Mouse (Mus musculus) embryonic facial prominence, embryonic 15.5 days (tissue): Measurements from ENCODE around the gene Ddx43. TPM values are rescaled to one million over a fixed set of nuclear protein-coding genes. Genes with fewer than 3 reads are reported as not detected.

Source experiments
- ATAC-seq: fragments of 200-750 bp; cut with Nextera tagmentation; 2 replicates; pipeline ENCODE4 v1.8.0; 2017; ENCODE audit warnings: low read depth, moderate TSS enrichment; ENCODE audit not compliant: insufficient number of reproducible peaks, low FRiP score, low TSS enrichment
- H3K27ac ChIP-seq: fragments of 300-500 bp; sonication (generic); replicated peaks from 2 replicates; pipeline ENCODE4 v1.5.1; 2015; ENCODE audit warnings: mild to moderate bottlenecking, inconsistent platforms
- H3K27me3 ChIP-seq: fragments of 300-500 bp; sonication (generic); 2 replicates; pipeline ENCODE4 v1.6.1; 2015; ENCODE audit warnings: inconsistent platforms
- H3K36me3 ChIP-seq: fragments of 300-500 bp; sonication (generic); 2 replicates; pipeline ENCODE4 v1.6.1; 2015; ENCODE audit warnings: mild to moderate bottlenecking, inconsistent platforms
- H3K4me1 ChIP-seq: fragments of 300-500 bp; sonication (generic); 2 replicates; pipeline ENCODE4 v1.6.1; 2015; ENCODE audit warnings: inconsistent platforms
- H3K4me2 ChIP-seq: fragments of 300-500 bp; sonication (generic); replicated peaks from 2 replicates; pipeline ENCODE4 v1.6.1; 2015; ENCODE audit warnings: mild to moderate bottlenecking, inconsistent platforms
- H3K4me3 ChIP-seq: fragments of 300-500 bp; sonication (generic); replicated peaks from 2 replicates; pipeline ENCODE4 v1.5.1; 2015; ENCODE audit warnings: mild to moderate bottlenecking, inconsistent platforms
- H3K9ac ChIP-seq: fragments of 300-500 bp; sonication (generic); 2 replicates; pipeline ENCODE4 v1.6.1; 2015; ENCODE audit warnings: inconsistent platforms
- H3K9me3 ChIP-seq: fragments of 300-500 bp; sonication (generic); replicated peaks from 2 replicates; pipeline ENCODE4 v1.6.1; 2016; ENCODE audit warnings: inconsistent platforms
- WGBS: fragments of 180-500 bp; shearing (Covaris S2); methylation state at CpG from one replicate; pipeline ENCODE4 v1.1.7; 2015; 5-methylcytosine and 5-hydroxymethylcytosine counted together
- polyA plus RNA-seq: library from polyadenylated mRNA; unstranded; fragments of >200 nt; fragmentation: Nextera tagmentation; extraction: Ambion mirVana; gene quantifications from 2 replicates; pipeline ENCODE4 v1.2.1, GENCODE M21; 2015

Gene Ddx43
- polyA plus RNA-seq, 1 experiment from 2014 or later: 0.28 TPM

GRCm38 (mm10) chr9:78447973-78448873 lies 52.6 kb downstream of the Ddx43 start, which contains the start of the genes Mto1 and Gm17324:
Gene Mto1 (plus strand): TSS chr9:78448208.
Gene Gm17324 (minus strand): TSS chr9:78448786.
- under 1% methylated on average over 96 of the region's 96 CpGs for WGBS
- H3K9me3 ChIP-seq: no peaks in the 10 kb centered on the region
- peaks cover 25% of the 10 kb centered on the region for H3K27me3 ChIP-seq
- H3K4me3 ChIP-seq: peak within 1 kb of the TSS; percentile 79
- peaks cover 12% of the 10 kb centered on the region; the same call in 1 of the 2 replicates for H3K4me1 ChIP-seq
- peak within 1 kb of the TSS; percentile 93 for H3K27ac ChIP-seq
- H3K9ac ChIP-seq: peak within 1 kb of the TSS; percentile 83
- peak within 1 kb of the TSS; percentile 53 for H3K4me2 ChIP-seq
- H3K36me3 ChIP-seq: peaks cover 15% of the 10 kb centered on the region
- peak; percentile 92 for ATAC-seq

GRCm38 (mm10) chr9:78450404-78450803 lies 54.8 kb downstream of the Ddx43 start:
- Histone ChIP-seq H3K9me3 (no peaks in the 10 kb centered on the region), H3K27ac (no peak overlapping the region), H3K4me2 (no peak overlapping the region), H3K4me1 (peaks cover 12% of the 10 kb centered on the region; the same call in 1 of the 2 replicates), H3K9ac (no peak overlapping the region), H3K4me3 (no peak overlapping the region), H3K36me3 (peaks cover 28% of the 10 kb centered on the region), H3K27me3 (0 out of 2 replicates have a peak, but pooled peaks cover 8% of the 10 kb centered on the region)
- 73% methylated on average over 5 of the region's 5 CpGs for WGBS
- ATAC-seq: no peak

GRCm38 (mm10) chr9:78451382-78451781 lies 55.8 kb downstream of the Ddx43 start:
- no peak overlapping the region for H3K9ac ChIP-seq
- no peak overlapping the region for H3K4me3 ChIP-seq
- no peak for ATAC-seq
- no peak overlapping the region for H3K4me2 ChIP-seq
- 90% methylated on average over 4 of the region's 4 CpGs for WGBS
- H3K36me3 ChIP-seq: peaks cover 32% of the 10 kb centered on the region
- H3K27me3 ChIP-seq: no peaks in the 10 kb centered on the region
- H3K9me3 ChIP-seq: no peaks in the 10 kb centered on the region
- H3K27ac ChIP-seq: no peak overlapping the region
- peaks cover 12% of the 10 kb centered on the region; the same call in 1 of the 2 replicates for H3K4me1 ChIP-seq

GRCm38 (mm10) chr9:78457026-78457425 lies 61.4 kb downstream of the Ddx43 start:
- no peaks in the 10 kb centered on the region for H3K4me1 ChIP-seq
- WGBS: 88% methylated on average over 8 of the region's 8 CpGs
- H3K9ac ChIP-seq: no peak overlapping the region
- no peak overlapping the region for H3K27ac ChIP-seq
- no peaks in the 10 kb centered on the region for H3K27me3 ChIP-seq
- H3K9me3 ChIP-seq: no peaks in the 10 kb centered on the region
- H3K4me3 ChIP-seq: no peak overlapping the region
- peaks cover 69% of the 10 kb centered on the region for H3K36me3 ChIP-seq
- no peak overlapping the region for H3K4me2 ChIP-seq
- ATAC-seq: no peak

- ATAC-seq: no peak
- peaks cover 77% of the 10 kb centered on the region for H3K36me3 ChIP-seq
Measured at GRCm38 (mm10) chr9:78463337-78463736, 67.8 kb downstream of the Ddx43 start.

GRCm38 (mm10) chr9:78465725-78466124 lies 70.1 kb downstream of the Ddx43 start:
- no peaks in the 10 kb centered on the region for H3K27me3 ChIP-seq
- H3K9me3 ChIP-seq: no peaks in the 10 kb centered on the region
- no peak overlapping the region for H3K4me2 ChIP-seq
- H3K9ac ChIP-seq: no peak overlapping the region
- H3K36me3 ChIP-seq: peaks cover 70% of the 10 kb centered on the region
- no peak overlapping the region for H3K4me3 ChIP-seq
- 96% methylated on average over 3 of the region's 3 CpGs for WGBS
- ATAC-seq: no peak
- H3K27ac ChIP-seq: no peak overlapping the region
- no peaks in the 10 kb centered on the region for H3K4me1 ChIP-seq

More at GRCm38 (mm10) chr9:78463337-78463736, 67.8 kb downstream of the Ddx43 start:
- Histone ChIP-seq H3K4me1 (no peaks in the 10 kb centered on the region), H3K27ac (no peak overlapping the region), H3K4me3 (no peak overlapping the region), H3K27me3 (no peaks in the 10 kb centered on the region), H3K9me3 (no peaks in the 10 kb centered on the region), H3K4me2 (no peak overlapping the region), H3K9ac (no peak overlapping the region)
- 91% methylated on average over 4 of the region's 4 CpGs for WGBS

Other genes starting within 250 kb of the Ddx43 start
- gene Gsta4, start 213.0 kb upstream of the Ddx43 start, polyA plus RNA-seq: 69.1 and 106 TPM in 2 replicates
- gene Gsta1, start 165.1 kb upstream of the Ddx43 start, polyA plus RNA-seq: 1.7 and 6.4 TPM in 2 replicates
- gene Gm3776, start 138.6 kb upstream of the Ddx43 start, polyA plus RNA-seq: 5.2 and 8.8 TPM in 2 replicates
- gene Gm10639, start 105.9 kb upstream of the Ddx43 start, polyA plus RNA-seq: 0.23 and 0.29 TPM in 2 replicates
- gene Omt2a, start 81.0 kb upstream of the Ddx43 start, polyA plus RNA-seq: not detected in 2 replicates
- gene Omt2b, start 68.2 kb upstream of the Ddx43 start, polyA plus RNA-seq: not detected in 2 replicates
- gene Gsta2, start 40.0 kb upstream of the Ddx43 start, polyA plus RNA-seq: 10.6 and 13.5 TPM in 2 replicates
- 0.49 and 0.76 TPM in 2 replicates for gene Dppa5a, start 27.6 kb upstream of the Ddx43 start, polyA plus RNA-seq
- gene Ooep, start 17.1 kb upstream of the Ddx43 start, polyA plus RNA-seq: 2.0 and 2.2 TPM in 2 replicates
- gene Cgas, start 47.5 kb downstream of the Ddx43 start, polyA plus RNA-seq: 2.5 and 3.3 TPM in 2 replicates
- 21.2 and 23.6 TPM in 2 replicates for gene Mto1, start 52.4 kb downstream of the Ddx43 start, polyA plus RNA-seq
- gene Gm17324, start 53.0 kb downstream of the Ddx43 start, polyA plus RNA-seq: 0.88 and 1.1 TPM in 2 replicates
- gene Eef1a1, start 93.4 kb downstream of the Ddx43 start, polyA plus RNA-seq: 5,028 and 5,329 TPM in 2 replicates
- 17.6 and 19.7 TPM in 2 replicates for gene Slc17a5, start 192.3 kb downstream of the Ddx43 start, polyA plus RNA-seq
- gene Cd109, start 219.8 kb downstream of the Ddx43 start, polyA plus RNA-seq: 21.2 and 21.7 TPM in 2 replicates